Mouse (Mus musculus) T-helper 2 cell (primary cell): Measurements from ENCODE around the gene Rmdn2.

Source experiments
- in situ Hi-C: fragments of 300-600 bp; cut with MboI, MseI; formaldehyde crosslinking; loops from one replicate; pipeline ENCODE4 v1.15.1; 2025; ENCODE audit warnings: high pct_unique_total_duplicates

Gene Rmdn2

DNA sequence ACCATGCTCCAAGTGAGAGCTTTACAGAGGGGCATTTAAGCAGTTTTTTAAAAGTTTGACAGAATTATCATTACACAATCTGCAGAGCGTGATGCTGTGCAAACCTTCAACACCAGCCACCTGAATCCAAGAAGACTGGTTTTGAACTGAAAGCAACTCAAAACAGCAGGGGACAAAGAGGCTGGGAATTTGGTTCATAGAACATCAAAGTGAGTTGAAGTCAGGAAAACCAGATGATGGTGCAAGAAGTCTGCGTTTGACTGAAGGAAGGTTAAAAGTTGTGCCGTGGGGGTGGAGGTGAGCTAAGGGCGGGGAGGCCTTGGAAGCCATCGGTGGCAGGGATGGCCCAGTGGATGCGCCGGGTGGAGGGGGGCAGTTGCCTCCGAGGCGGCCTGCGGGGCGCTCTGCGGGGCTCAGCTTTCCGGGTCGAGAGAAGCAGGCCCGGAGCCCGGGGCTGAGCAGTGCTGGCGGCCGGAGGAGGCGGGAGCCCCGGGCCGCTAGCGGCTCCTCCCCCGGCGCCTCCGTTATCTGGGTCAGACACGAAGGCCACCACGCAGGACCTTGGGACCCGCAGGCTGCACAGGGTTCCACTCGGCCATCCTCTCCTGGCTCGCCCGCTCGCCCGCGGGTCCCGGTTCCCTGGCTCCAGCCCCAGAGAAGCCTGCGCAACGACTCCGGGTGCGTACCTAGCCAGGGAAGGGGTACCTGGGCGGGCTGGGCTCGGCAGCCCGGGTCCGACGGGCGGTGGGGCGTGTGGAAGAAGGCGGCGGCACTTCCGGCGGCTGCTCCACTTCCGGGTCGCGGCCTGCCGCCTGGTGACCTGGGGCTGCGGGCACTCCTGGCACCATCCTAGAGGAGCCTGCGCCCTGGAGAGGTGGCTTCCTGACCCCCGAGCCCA is 3.3 kb downstream of the Rmdn2 start:
- in situ Hi-C loops, result no loop called here

DNA sequence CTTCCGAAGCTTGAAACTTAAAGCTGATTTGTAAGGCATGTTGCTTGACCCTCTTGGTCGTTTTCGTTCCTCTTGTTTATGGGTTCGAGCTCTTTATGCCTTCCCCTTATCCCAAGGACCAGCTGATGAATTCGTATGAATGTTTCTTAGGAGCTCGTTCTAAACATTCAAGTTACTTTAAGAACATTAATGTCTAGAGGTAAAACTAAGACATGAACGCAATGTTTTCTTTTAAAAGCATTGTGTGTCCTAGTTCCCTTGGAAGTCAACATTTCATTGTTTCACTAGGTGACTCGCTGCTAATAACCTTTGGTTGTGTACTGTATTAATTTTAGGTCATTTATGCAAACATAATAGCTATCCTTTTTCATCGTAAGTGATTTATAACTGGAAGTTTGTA is 4.2 kb downstream of the Rmdn2 start:
- in situ Hi-C loops, result no loop called here

DNA sequence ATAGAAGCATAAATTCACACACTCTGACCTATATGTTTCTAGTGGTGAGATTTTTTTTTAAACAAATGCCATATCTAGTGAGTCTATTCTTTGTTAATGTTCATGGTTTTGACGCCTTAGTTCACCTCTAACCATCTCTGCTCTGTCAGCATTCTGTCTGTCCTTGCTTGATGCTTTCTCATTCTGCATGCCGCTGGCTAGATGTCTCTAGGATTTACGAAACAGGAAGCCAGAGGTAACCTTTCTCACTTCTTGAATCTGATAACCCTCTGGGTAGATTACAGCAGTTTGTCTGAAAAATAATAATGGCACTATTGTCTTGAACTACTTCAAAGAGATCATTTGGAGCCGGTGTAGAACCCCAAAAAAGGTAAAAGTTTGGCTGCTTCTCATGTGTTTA is 5.0 kb downstream of the Rmdn2 start:
- in situ Hi-C loops, result no loop called here

DNA sequence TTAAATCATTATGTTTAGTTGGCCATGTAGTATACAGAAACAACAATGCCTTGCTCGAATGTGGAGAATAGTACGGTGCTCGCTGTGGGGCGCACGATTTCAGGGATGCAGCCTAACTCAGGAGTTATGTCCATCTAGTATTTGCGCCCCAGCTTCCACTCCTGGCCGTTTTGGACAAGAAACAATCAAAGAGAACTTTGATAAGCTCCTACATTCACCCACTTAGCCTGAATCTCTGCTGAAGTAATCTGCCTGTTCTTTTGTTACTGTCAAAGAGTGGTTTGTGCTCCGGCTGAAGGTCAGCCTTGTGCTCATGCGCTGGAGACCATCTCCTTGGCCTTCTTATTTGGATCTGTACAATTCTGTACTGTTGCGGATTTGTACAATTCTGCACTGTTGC is 6.8 kb downstream of the Rmdn2 start:
- in situ Hi-C loops, result no loop called here

DNA sequence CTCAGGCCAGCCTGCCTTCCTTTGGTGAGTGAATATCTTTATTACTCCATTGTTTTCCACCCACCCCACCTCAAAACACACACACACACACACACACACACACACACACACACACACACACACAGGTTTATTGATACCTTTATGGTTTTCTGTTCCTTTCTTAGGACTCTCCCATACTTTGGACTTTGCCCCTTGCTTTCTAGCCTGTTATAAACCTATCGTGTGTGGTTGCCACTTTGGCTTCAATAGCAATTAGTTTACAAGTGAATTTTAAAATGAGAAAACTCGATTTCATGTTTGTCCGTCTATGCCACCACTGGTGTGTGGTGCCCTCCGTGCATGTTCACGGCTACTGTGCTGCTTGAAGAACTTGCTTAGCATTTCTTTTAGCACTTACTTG is 7.3 kb downstream of the Rmdn2 start:
- in situ Hi-C loops, result no loop called here

DNA sequence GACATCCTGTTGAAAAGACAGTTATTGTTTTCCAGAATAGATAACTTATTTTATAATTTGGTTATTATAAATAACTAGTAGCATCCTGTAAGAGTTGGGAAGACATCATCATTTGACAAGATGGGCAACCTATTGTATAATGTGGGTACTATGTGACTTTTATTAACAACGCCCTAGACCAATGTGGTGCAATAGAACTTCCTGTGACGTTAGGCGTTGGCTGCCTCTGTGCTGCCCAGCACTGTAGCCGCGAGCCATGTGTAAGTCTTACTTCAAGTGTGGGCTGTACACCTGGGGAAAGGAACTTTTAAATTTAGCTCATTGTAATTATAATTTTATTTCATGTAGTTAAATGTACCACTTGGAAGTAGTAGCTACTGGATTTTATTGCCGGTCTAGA is 10.4 kb downstream of the Rmdn2 start:
- in situ Hi-C loops, result no loop called here

DNA sequence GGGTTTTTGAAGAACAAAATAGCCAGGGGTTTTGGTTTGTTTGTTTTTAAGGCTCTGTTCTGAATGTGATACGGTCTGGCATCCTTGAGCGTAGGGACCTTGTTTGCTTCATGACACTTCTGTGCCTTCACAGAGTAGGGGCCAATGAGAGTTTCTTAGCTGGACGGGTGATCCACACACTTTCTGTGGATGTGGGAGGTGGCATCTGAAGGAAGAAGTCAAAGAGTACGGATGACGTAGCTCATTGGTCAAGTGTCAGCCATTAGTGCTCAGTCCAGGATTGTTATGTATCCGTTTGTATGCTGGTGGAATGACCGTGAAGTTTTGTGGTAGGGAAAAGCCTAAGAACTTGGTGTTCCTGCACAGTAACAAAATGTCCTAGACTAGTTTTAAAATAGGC is 10.9 kb downstream of the Rmdn2 start:
- in situ Hi-C loops, result no loop called here

DNA sequence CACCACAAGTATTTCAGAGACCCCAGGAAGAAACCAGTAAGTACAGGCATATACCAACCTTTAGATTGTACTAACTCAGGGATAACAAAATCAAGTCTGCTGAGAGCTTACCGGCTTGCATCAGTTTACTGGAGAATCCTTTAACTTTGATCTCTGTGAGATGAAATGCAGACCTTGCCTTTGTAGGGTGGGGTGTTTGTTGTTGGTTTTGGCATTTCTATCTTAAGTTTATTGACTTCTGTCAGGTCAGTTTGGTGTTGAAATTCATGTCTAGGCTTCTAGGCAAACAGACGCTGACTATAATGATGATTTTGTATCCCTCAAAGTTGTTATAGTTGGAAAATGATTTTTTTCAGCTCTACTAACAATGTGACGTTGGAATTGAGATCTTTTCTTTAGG is 12.2 kb downstream of the Rmdn2 start:
- in situ Hi-C loops, result no loop called here

DNA sequence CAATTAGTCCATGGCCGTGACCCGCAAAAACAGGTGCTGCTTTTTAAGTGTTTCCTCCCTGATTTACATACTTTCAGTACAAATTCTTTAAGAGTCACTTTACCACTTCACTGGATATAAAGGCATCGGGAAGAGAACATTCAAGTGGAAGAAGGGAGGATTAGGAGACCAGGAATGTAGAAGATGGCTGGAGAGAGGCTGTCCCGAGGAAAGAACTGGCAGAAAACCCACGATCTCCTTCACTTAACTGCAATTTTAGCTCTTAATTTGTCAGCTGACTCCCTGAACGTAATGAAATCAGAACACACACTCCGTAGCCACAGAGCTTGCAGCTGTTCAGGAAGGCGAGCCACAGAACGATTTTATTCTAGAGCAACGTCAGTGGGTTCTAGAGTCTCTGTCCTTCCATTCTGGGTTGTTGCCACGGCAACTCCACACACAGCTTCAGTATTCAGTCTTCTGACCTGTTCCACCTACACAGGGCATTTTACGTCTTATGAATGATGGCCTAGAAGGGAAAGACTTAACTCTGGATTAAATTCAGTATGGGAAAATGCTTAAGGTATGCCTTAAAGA is 14.7 kb downstream of the Rmdn2 start:
- in situ Hi-C loops, result no loop called here

DNA sequence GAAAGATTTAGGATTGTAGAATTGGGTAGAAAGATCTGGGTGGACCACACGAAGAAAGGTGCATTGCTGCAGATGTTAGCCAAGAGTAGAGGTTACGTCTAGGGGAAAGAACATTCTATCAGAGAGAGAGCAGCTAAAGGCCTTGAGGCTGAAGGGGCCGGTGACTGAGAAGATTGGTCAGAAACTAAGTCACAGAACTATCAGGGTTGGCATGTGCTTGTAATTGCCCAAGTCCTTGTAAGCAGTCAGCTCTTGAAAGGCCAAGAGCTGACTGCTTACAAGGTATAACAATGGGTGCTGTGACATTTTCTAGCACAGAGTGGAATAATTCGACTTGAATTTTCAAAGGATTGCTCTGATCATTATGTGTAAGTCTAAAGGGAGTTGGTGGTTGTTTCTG is 38.2 kb downstream of the Rmdn2 start:
- in situ Hi-C loops, result no loop called here

DNA sequence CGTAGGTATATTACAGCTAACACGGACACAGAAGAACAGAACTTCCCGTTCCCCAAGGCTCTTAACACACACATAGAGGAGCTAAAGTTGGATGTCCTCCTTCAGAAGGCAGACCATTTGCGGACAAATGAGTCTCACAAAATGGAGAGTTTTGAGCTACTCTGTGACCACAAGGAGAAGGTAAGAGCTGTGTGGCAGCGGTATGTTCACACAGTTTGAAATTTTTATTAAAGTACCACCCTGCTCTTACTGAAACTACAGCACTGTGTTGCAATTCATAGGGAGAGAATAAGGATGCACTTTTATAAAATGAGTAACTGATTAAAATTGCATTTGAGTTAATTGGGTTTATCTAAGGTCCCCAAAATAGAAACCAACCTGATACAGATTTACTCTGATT is 38.6 kb downstream of the Rmdn2 start:
- in situ Hi-C loops, result no loop called here

DNA sequence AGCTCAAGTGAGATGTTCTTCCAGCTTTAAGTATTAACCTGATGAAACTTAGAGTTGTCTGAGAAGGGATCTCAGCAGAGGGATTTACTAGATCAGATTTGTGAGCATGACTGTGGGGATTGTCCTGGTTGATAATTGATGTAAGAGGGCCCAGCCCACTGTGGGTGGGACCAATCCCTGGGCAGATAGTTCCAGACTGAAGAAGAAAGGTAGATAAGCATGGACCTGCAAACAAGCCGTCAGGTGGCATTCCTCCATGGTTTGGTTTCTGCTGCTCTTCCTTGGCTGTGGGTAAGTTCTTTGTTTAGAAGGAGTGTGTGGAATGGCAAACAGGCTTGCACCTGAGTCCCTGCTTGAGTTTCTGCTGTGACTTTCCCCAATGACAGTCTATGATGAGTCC is 41.5 kb downstream of the Rmdn2 start:
- in situ Hi-C loops, result no loop called here

DNA sequence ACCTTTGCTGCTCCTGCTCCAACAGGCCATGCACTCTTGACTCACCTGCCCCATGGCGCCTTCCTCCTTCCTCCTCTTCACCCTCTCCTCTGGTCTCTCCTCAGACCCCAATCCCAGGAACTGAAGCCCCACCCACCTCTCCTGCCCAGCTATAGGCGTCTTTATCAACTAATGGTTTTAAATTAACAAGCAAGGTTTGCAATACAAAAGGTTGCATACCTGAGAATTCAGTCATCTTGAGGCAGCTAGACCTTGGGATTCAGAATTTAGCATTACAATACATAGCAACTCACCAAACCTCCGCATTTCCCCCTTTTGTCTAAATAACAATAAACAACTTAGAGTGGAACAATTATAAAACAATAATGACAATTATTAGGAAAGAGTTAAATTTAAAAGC is 42.5 kb downstream of the Rmdn2 start:
- in situ Hi-C loops, result no loop called here

DNA sequence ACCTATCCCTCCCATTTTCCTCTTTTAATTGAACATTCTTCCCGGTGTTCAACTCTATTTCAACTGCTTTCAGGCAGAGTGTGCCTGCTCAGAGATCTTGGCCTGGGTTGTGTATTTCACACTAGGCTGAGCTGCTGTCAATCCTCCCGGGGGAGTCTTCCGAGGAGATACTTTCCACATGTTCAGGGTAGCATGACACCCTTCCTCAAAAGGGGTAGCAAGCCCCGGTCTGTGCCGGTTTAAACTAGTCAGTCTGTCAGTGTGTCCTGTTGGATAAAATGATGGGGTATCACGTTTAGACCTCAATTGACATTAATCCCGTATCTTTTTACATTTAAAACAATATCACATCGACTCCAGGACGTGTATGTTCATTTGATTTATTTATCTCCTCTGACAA is 46.1 kb downstream of the Rmdn2 start:
- in situ Hi-C loops, result loop anchor here (5.0 kb wide), 1 partner anchor 180 kb away; no protein-coding TSS in a partner anchor

DNA sequence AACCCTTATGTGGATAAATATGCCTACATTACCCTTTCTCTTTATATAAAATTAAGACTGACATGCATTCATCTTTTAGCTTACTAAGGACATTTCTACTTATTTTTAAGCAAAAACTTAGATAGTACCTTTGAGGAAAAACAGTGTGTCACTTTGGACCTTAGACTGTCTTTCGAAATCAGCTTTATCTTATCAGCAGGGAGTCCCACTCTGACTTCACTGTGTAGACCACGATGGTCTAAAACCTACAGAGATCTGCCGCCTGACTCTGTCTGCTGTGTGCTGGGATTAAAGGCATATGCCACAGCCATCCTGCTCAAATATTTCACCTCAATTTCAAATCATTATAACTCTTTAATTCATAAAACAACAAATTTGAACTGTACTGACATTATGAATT is 46.8 kb downstream of the Rmdn2 start:
- in situ Hi-C loops, result loop anchor here (5.0 kb wide), 1 partner anchor 179 kb away; no protein-coding TSS in a partner anchor

DNA sequence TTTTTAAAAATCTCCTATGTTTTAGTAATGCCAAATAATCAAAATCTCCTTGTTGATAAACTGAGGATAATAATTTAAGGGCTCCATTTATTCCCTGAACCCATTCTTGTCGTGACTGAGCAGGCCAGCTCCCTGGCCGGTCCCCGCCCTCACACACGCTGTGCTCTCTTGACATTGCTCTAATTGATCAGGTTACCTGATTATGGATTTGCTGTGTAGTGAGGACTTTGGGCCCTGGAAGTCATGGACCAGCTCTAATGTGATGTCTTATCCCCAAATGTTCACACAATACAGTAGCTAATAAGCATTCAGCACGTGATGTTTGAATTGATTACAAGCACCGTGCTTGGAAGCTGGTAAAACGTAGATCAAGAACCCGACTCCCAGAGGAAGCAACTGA is 47.2 kb downstream of the Rmdn2 start:
- in situ Hi-C loops, result loop anchor here (5.0 kb wide), 1 partner anchor 178 kb away; no protein-coding TSS in a partner anchor

DNA sequence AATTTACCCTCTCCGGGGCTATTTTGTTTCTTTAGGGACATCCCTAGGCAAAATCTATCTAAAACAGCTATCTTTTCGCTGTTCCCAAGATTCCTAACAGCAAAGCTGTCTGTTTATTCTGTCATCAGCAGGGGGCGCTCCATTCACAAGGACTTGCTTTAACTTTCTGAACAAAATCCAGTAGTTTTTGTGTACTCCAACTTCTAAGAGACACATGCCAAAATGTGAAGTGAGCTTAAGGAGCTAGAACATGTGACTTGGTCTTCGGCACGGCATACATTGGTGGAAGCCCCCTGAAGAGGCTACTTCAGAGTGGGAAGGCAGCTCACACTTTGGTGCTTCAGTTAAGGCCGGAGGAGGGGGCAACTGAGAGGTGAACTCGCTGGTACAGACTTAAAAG is 49.7 kb downstream of the Rmdn2 start:
- in situ Hi-C loops, result loop anchor here (10.0 kb wide), 1 partner anchor 343 kb away; no protein-coding TSS in a partner anchor

DNA sequence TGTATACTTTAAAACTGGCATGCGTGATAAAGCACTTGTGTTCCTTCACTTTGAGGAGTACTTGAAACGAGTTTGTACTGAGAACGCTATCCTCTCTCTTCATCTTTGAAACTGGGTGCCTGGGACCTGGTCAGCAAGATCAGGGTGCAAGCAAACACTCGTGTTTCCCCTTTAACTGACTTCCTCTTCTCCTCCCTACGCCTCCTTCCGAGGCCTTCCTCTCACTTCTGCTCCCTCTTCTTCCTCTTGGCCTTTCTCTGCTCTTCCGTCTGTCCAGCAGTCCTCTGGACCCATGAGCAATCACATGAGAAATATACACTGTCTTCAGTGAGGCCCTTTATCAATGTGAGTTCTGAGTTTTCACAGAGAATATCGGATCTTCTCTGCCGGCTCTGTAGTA is 50.2 kb downstream of the Rmdn2 start:
- in situ Hi-C loops, result loop anchor here (10.0 kb wide), 1 partner anchor 343 kb away; no protein-coding TSS in a partner anchor

DNA sequence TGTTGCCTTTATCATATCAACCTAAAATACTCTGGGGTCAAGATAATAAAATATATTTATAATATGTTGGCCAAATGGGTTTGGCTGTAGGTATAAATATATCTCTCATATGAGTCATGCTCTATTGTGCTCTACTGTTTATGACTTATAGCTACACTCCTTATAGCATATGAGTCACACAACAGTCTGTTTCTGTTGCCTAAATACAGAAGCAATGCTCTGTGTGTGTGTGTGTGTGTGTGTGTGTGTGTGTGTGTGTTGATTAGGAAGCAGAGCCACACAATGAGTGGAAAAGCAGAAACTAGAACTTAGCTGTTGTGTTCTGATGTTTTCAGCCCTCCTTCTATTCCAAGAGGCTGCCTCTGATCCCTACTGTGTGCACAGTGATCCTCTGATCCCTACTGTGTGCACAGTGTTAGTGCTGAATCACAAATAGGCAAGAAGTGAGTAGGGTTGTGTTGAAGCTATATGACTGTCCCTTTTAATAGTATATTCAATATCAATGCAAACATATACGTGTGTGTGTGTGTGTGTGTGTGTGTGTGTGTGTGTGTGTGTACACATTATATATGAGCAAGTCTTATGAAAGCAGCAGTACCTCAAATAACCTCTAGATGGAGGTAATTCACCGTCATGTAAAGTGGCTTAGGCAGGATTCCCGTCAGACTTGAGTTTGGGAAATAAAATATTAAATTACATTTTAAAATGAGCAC is 51.9 kb downstream of the Rmdn2 start:
- in situ Hi-C loops, result loop anchor here (10.0 kb wide), 1 partner anchor 341 kb away; no protein-coding TSS in a partner anchor

DNA sequence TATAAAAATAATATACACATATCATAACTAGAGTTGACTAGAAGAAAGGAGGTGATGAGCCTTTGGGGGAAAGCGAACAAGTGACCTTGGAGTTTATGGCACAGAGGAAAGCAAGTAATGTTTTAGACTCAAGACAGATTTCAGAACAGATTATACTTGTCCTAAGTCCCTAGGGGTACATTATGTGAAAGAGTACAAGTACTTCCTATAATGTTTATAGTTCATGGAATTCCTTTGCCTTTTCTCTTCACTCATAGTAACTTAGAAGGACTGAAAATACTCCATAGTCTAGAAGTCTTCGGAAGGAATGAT is 52.4 kb downstream of the Rmdn2 start:
- in situ Hi-C loops, result loop anchor here (10.0 kb wide), 1 partner anchor 341 kb away; no protein-coding TSS in a partner anchor

DNA sequence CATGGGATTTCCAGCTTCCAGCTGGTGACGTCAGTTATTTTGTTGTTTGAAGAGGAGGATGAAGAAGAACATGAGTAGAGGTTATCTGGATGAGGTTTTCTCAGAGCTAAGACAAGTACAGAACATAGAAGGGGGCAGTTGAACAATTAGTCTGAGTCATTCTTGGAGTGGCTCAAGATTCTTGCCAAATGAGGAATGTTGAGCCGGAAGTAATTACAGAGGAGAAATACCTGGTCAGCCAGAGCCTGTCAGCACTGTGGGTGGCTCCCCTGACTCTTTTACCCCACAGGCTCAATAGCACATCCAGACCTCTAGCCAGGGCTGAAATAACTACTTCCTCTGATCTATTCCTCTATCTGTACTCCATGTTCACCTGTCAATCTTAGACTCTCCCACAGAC is 59.2 kb downstream of the Rmdn2 start:
- in situ Hi-C loops, result no loop called here

DNA sequence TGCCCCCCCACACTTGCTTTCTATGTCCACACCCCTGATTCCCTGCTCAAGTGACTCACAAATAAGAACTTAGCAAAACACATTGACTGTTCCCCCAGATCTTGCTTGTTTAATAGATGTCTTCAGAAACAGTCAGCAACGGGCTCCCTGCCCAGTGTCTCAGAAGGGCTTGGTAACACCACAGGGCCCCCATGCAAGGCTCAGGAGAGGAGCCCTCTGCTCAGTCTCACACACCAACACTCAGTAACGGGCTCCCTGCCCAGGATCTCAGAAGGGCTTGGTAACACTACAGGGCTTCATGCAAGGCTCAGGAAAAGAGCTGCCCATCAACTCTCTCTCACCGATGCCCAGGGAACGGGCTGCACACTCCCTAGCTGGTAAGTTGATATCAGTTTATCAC is 83.4 kb downstream of the Rmdn2 start:
- in situ Hi-C loops, result no loop called here

DNA sequence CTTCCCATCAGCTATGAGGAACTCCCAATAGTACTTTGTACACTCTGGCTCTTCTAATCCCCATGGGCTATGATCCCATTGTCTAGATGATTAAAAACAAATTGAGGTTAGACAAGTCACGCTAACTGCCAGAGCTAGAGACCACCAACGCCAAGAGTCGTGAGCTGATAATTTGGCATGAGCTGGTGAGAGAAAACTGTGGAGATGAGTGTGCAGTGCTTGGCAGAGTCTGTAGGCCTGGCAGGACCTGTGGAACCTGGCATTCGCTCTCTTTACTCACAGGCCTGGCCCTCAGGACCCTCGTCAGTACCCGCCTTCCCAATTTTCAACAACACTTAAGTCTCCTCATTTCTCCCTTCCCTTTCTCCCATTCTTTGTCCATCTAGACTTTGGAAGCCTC is 83.9 kb downstream of the Rmdn2 start:
- in situ Hi-C loops, result no loop called here
